Mouse (Mus musculus): ENCODE measurements around the gene Lpp.

Gene Lpp

GRCm38 (mm10) chr16:24695062-24695461 is 301.8 kb downstream of the Lpp start:
- DNase-seq (ENCODE audit: low spot score in 2 of 2): no peak

- DNase-seq (ENCODE audit: low spot score in 2 of 2): no peak
Observed at GRCm38 (mm10) chr16:24704215-24704614, 310.9 kb downstream of the Lpp start.

- no peak for DNase-seq (ENCODE audit: low spot score in 2 of 2)
Observed at GRCm38 (mm10) chr16:24723641-24724040, 330.3 kb downstream of the Lpp start.

- no peak for DNase-seq (ENCODE audit: low spot score in 2 of 2)
Observed at GRCm38 (mm10) chr16:24732751-24733150, 339.4 kb downstream of the Lpp start.

GRCm38 (mm10) chr16:24733321-24733720 is 340.0 kb downstream of the Lpp start:
- DNase-seq (ENCODE audit: low spot score in 2 of 2): no peak

- no peak for DNase-seq (ENCODE audit: low spot score in 2 of 2)
Observed at GRCm38 (mm10) chr16:24735754-24736153, 342.4 kb downstream of the Lpp start.

- DNase-seq (ENCODE audit: low spot score in 2 of 2): peak in 1 of 2 experiments; percentile 25
Observed at GRCm38 (mm10) chr16:24737362-24738057, 344.2 kb downstream of the Lpp start.

- no peak for DNase-seq (ENCODE audit: low spot score in 2 of 2)
Observed at GRCm38 (mm10) chr16:24740714-24741113, 347.4 kb downstream of the Lpp start.

- DNase-seq (ENCODE audit: low spot score in 2 of 2): no peak
Observed at GRCm38 (mm10) chr16:24749816-24750215, 356.5 kb downstream of the Lpp start.

- no peak for DNase-seq (ENCODE audit: low spot score in 2 of 2)
Observed at GRCm38 (mm10) chr16:24756141-24756540, 362.8 kb downstream of the Lpp start.

GRCm38 (mm10) chr16:24766051-24766450 is 372.7 kb downstream of the Lpp start:
- no peak for DNase-seq (ENCODE audit: low spot score in 2 of 2)

- no peak for DNase-seq (ENCODE audit: low spot score in 2 of 2)
Observed at GRCm38 (mm10) chr16:24766596-24766995, 373.3 kb downstream of the Lpp start.

- DNase-seq (ENCODE audit: low spot score in 2 of 2): no peak
Observed at GRCm38 (mm10) chr16:24777053-24777452, 383.7 kb downstream of the Lpp start.

GRCm38 (mm10) chr16:24778432-24779274 is 385.3 kb downstream of the Lpp start:
- no peak for DNase-seq (ENCODE audit: low spot score in 2 of 2)

- DNase-seq (ENCODE audit: low spot score in 2 of 2): no peak
Observed at GRCm38 (mm10) chr16:24780545-24780944, 387.2 kb downstream of the Lpp start.

- no peak for DNase-seq (ENCODE audit: low spot score in 2 of 2)
Observed at GRCm38 (mm10) chr16:24781922-24782321, 388.6 kb downstream of the Lpp start.

GRCm38 (mm10) chr16:24785651-24786050 is 392.3 kb downstream of the Lpp start:
- no peak for DNase-seq (ENCODE audit: low spot score in 2 of 2)

GRCm38 (mm10) chr16:24788973-24789372 is 395.7 kb downstream of the Lpp start:
- no peak for DNase-seq (ENCODE audit: low spot score in 2 of 2)

GRCm38 (mm10) chr16:24791387-24791786 is 398.1 kb downstream of the Lpp start:
- DNase-seq (ENCODE audit: low spot score in 2 of 2): no peak

GRCm38 (mm10) chr16:24791984-24792383 is 398.7 kb downstream of the Lpp start:
- no peak for DNase-seq (ENCODE audit: low spot score in 2 of 2)

GRCm38 (mm10) chr16:24792836-24793235 is 399.5 kb downstream of the Lpp start:
- DNase-seq (ENCODE audit: low spot score in 2 of 2): no peak

- no peak for DNase-seq (ENCODE audit: low spot score in 2 of 2)
Observed at GRCm38 (mm10) chr16:24794665-24795064, 401.4 kb downstream of the Lpp start.

GRCm38 (mm10) chr16:24801355-24801754 is 408.0 kb downstream of the Lpp start:
- no peak for DNase-seq (ENCODE audit: low spot score in 2 of 2)

Data from spleen, postnatal 10 days (tissue).